Mouse (Mus musculus) adrenal gland, adult 2 months (tissue): ENCODE measurements around the gene Gnai1. TPM values are rescaled to one million over a fixed set of nuclear protein-coding genes. Genes with fewer than 3 reads are reported as not detected.

Source experiments
- DNase-seq: peaks from one replicate; pipeline ENCODE4 v3.0.0; 2021
- polyA plus RNA-seq: library from polyadenylated mRNA; depleted of rRNA; stranded (reverse); fragments of >200 nt; gene quantifications from 2 replicates; pipeline ENCODE4 v1.2.3, GENCODE M21; 2012
- total RNA-seq, 2 experiments: library from RNA; stranded (reverse); gene quantifications; 2 replicates each; pipeline ENCODE4 v1.2.3; 2021

Gnai1 gene
- total and polyA plus RNA-seq, 3 experiments: 10.1 to 29.8 (median 29.3) TPM

- DNase-seq: no peak
Measured at GRCm38 (mm10) chr5:18288079-18288478, 72.1 kb downstream of the Gnai1 start.

- no peak for DNase-seq
Measured at GRCm38 (mm10) chr5:18282095-18282494, 78.1 kb downstream of the Gnai1 start.

GRCm38 (mm10) chr5:18274352-18274940, 85.7 kb downstream of the Gnai1 start:
- DNase-seq: no peak

GRCm38 (mm10) chr5:18273291-18274284, 86.6 kb downstream of the Gnai1 start:
- no peak for DNase-seq

GRCm38 (mm10) chr5:18250379-18251017, 109.7 kb downstream of the Gnai1 start:
- no peak for DNase-seq

- no peak for DNase-seq
Measured at GRCm38 (mm10) chr5:18249132-18249531, 111.0 kb downstream of the Gnai1 start.

- DNase-seq: no peak
Measured at GRCm38 (mm10) chr5:18229396-18229795, 130.8 kb downstream of the Gnai1 start.

GRCm38 (mm10) chr5:18228866-18229265, 131.3 kb downstream of the Gnai1 start:
- no peak for DNase-seq

- DNase-seq: no peak
Measured at GRCm38 (mm10) chr5:18220873-18221272, 139.3 kb downstream of the Gnai1 start.

GRCm38 (mm10) chr5:18218292-18218691, 141.9 kb downstream of the Gnai1 start:
- DNase-seq: no peak

- DNase-seq: no peak
Measured at GRCm38 (mm10) chr5:18217856-18218255, 142.3 kb downstream of the Gnai1 start.
